Mouse (Mus musculus) olfactory bulb, adult 2 months (tissue): ENCODE results near the gene Aurkb. TPM values are rescaled to one million over a fixed set of nuclear protein-coding genes. Genes with fewer than 3 reads are reported as not detected.
A peak's percentile ranks its signal among the peaks of the same experiment; 100 is the strongest.

Source experiments
- H3K27ac ChIP-seq: fragments of 200-500 bp; 2 replicates; pipeline ENCODE4 v1.5.1; 2012; ENCODE audit warnings: low read depth, low read length; ENCODE audit not compliant: insufficient read depth
- H3K4me1 ChIP-seq: fragments of 200-500 bp; 2 replicates; pipeline ENCODE4 v1.6.1; 2012; ENCODE audit warnings: low read length; ENCODE audit not compliant: control insufficient read depth, insufficient read depth
- H3K4me3 ChIP-seq: fragments of 200-500 bp; 2 replicates; pipeline ENCODE4 v1.5.1; 2012; ENCODE audit warnings: mild to moderate bottlenecking, low read depth, low read length, moderate library complexity; ENCODE audit not compliant: insufficient read depth
- CTCF ChIP-seq: fragments of 200-500 bp; IDR thresholded peaks from 2 replicates; pipeline ENCODE4 v1.5.1; 2012; ENCODE audit warnings: low read depth, mild to moderate bottlenecking, low read length, moderate library complexity; ENCODE audit not compliant: insufficient read depth
- POLR2A ChIP-seq: fragments of 200-500 bp; IDR thresholded peaks from 2 replicates; pipeline ENCODE4 v1.6.1; 2012; ENCODE audit warnings: mild to moderate bottlenecking, low read depth, low read length, moderate library complexity; ENCODE audit not compliant: insufficient read depth
- WGBS: fragments of 180-500 bp; shearing (Covaris S2); methylation state at CpG from one replicate; pipeline ENCODE4 v1.1.7; 2018; 5-methylcytosine and 5-hydroxymethylcytosine counted together
- polyA plus RNA-seq: library from polyadenylated mRNA; stranded (reverse); fragments of >200 nt; gene quantifications from 2 replicates; pipeline ENCODE4 v1.2.4, GENCODE M21; 2012; ENCODE audit warnings: low replicate concordance; ENCODE audit not compliant: missing spikeins, insufficient read depth, insufficient read length

Gene Aurkb
- polyA plus RNA-seq, 1 experiment = not detected

- TF ChIP-seq POLR2A = no peak
- no peak for TF ChIP-seq CTCF
- 3% methylated on average over 9 of the region's 9 CpGs for WGBS
- peak overlapping the region; percentile 99 for H3K27ac ChIP-seq
- peak overlapping the region; percentile 46 for H3K4me3 ChIP-seq
- peaks cover 35% of the 10 kb centered on the region for H3K4me1 ChIP-seq
These were observed 51.0 kb downstream of the Aurkb start for GRCm38 (mm10) chr11:69096360-69096986.

- TF ChIP-seq POLR2A = peak; percentile 57
- TF ChIP-seq CTCF = no peak
These were observed 51.8 kb downstream of the Aurkb start for GRCm38 (mm10) chr11:69096987-69097900.

DNA sequence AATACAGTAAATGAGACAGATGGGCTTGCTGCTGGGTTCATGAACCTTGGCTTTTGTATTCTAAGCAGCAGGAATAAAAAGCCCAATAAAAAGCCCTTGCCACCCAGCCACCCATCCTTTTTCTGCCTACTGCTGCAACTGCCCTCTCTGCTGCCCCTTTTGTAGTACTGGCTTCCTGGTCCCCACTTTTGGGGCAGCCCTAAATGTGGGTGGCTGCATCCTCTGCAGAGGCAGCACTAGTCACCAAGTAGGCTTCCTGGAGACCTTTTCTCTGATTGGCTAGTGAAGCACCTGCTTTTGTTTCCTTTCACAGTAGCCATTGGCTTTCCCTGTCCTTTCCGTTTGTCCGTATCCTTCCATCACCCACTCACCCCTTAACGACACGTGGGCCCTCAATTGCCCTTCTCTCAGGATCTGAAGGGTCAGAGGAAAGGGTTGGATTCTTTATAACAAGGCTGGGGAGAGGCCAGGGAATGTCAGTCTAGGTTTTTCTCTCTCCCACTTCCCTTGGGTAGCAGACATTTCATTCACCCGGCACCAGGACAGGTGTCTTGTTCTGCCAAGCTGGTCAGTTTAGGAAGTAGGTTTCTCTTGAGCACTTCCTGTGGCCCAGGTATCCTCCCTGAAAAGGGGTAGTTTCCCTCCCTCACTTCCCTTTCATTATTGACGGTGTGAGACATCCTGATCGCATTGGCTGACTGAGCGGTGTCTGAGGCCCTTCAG is 52.8 kb downstream of the Aurkb start:
- TF ChIP-seq POLR2A (no peak), CTCF (no peak)
- WGBS = 5% methylated on average over 8 of the region's 8 CpGs
- Histone ChIP-seq H3K27ac (peak overlapping the region; percentile 99), H3K4me1 (peaks cover 49% of the 10 kb centered on the region), H3K4me3 (peak overlapping the region; percentile 83)

More at GRCm38 (mm10) chr11:69096987-69097900, 51.8 kb downstream of the Aurkb start:
- peak overlapping the region; percentile 46 for H3K4me3 ChIP-seq
- 1% methylated on average over 29 of the region's 29 CpGs for WGBS
- H3K27ac ChIP-seq = peak overlapping the region; percentile 99
- H3K4me1 ChIP-seq = peaks cover 40% of the 10 kb centered on the region

GRCm38 (mm10) chr11:69098762-69099091 is 53.3 kb downstream of the Aurkb start:
- H3K4me1 ChIP-seq = peaks cover 54% of the 10 kb centered on the region
- TF ChIP-seq POLR2A (peak; percentile 67), CTCF (no peak)
- H3K4me3 ChIP-seq = peak overlapping the region; percentile 83
- peak overlapping the region; percentile 99 for H3K27ac ChIP-seq
- under 1% methylated on average over 19 of the region's 19 CpGs for WGBS

DNA sequence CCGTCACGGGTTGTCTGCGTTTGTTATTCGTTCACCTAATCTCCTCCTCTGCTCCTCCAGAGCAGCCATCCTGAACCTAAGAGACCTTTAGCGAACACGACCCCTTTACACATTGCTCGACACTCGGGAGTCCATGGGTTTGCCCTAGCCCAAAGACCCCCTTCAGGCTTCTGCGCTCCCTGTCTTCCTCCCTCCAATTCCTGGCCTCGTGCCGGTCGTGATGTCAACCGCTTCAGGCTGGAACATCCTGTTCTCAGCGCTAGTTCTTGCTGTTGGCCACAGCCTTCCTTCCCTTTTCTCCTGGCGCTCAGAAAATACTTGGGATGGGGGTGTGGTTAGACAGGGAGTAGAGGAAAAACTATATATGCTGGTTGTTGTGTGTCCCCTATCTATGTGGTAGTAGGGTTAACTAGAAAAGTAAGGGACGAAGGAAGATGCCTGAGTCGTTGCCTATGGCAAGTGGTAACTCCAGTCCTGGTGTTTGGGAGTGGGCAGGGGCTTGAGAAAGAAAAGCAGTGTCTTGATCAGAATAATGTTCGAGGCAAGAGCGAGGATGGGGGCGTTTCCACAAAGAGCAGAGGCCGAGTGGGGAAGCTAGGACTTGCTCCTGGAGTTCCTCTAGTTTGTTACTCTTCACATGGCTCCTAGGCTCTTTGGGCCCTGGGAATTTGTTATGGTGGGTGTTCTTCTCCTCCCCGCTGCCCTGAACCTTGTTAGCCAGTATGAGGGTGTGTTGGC is 53.9 kb downstream of the Aurkb start:
- Histone ChIP-seq H3K27ac (peak overlapping the region; percentile 99), H3K4me3 (peak overlapping the region; percentile 83), H3K4me1 (peaks cover 60% of the 10 kb centered on the region)
- 1% methylated on average over 22 of the region's 22 CpGs for WGBS
- TF ChIP-seq POLR2A (no peak), CTCF (no peak)

DNA sequence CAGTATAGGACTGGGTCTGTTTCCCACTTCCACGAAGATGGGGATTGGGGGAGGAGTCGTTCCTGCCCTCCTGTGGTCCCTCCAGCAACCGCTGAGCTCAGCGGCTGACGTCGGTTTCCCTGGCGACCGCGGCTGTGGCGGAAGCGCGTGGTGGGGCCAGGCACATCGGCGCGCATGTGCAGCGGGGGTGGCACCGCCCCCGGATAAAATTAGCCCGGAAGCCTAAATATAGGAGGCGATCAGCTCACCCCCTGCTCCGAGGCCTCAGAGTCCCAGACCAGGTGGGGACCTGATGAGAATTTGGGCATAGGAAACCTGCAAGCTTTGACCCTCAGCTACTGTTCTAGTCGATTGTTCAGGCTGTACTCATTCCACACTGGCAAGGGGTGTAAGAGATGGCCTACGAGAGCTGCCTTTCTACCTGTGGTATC is 54.5 kb downstream of the Aurkb start:
- H3K4me3 ChIP-seq = peak overlapping the region; percentile 83
- under 1% methylated on average over 23 of the region's 23 CpGs for WGBS
- TF ChIP-seq POLR2A (0 out of 2 replicates have a peak, but pooled peaks have one; percentile 12), CTCF (no peak)
- peaks cover 63% of the 10 kb centered on the region for H3K4me1 ChIP-seq
- H3K27ac ChIP-seq = peak overlapping the region; percentile 99

GRCm38 (mm10) chr11:69100639-69101360 is 55.4 kb downstream of the Aurkb start:
- TF ChIP-seq POLR2A (no peak), CTCF (no peak)
- Histone ChIP-seq H3K27ac (peak overlapping the region; percentile 97), H3K4me3 (peak overlapping the region; percentile 83), H3K4me1 (peaks cover 63% of the 10 kb centered on the region)
- WGBS = 77% methylated on average over 20 of the region's 20 CpGs

Other genes with a start within 250 kb of the Aurkb start
- not detected in 2 replicates for gene Ndel1, start 173.8 kb upstream of the Aurkb start, polyA plus RNA-seq
- gene Rnf222, start 157.1 kb upstream of the Aurkb start, polyA plus RNA-seq = not detected in 2 replicates
- 1,027 and 1,979 TPM in 2 replicates for gene Rpl26, start 144.1 kb upstream of the Aurkb start, polyA plus RNA-seq
- gene Odf4, start 118.6 kb upstream of the Aurkb start, polyA plus RNA-seq = not detected in 2 replicates
- not detected in 2 replicates for gene Arhgef15, start 88.2 kb upstream of the Aurkb start, polyA plus RNA-seq
- not detected in 2 replicates for gene Slc25a35, start 77.5 kb upstream of the Aurkb start, polyA plus RNA-seq
- gene Rangrf, start 70.5 kb upstream of the Aurkb start, polyA plus RNA-seq = not detected in 2 replicates
- gene Pfas, start 37.2 kb upstream of the Aurkb start, polyA plus RNA-seq = not detected in 2 replicates
- gene Ctc1, start 29.7 kb upstream of the Aurkb start, polyA plus RNA-seq = not detected in 2 replicates
- not detected in 2 replicates for gene Borcs6, start 14.1 kb downstream of the Aurkb start, polyA plus RNA-seq
- not detected in 2 replicates for gene Tmem107, start 25.2 kb downstream of the Aurkb start, polyA plus RNA-seq
- gene Vamp2, start 42.8 kb downstream of the Aurkb start, polyA plus RNA-seq = 348 and 768 TPM in 2 replicates
- not detected in 2 replicates for gene Per1, start 49.6 kb downstream of the Aurkb start, polyA plus RNA-seq
- gene Hes7, start 74.8 kb downstream of the Aurkb start, polyA plus RNA-seq = not detected in 2 replicates
- gene 9130213A22Rik, start 76.9 kb downstream of the Aurkb start, polyA plus RNA-seq = not detected in 2 replicates
- gene Aloxe3, start 80.2 kb downstream of the Aurkb start, polyA plus RNA-seq = not detected in 2 replicates
- not detected in 2 replicates for gene Alox12b, start 111.3 kb downstream of the Aurkb start, polyA plus RNA-seq
- not detected in 2 replicates for gene Alox8, start 152.2 kb downstream of the Aurkb start, polyA plus RNA-seq
- not detected in 2 replicates for gene Gucy2e, start 191.4 kb downstream of the Aurkb start, polyA plus RNA-seq